Mouse (Mus musculus) heart, embryonic 14.5 days (tissue): ENCODE measurements at regions not wholly inside any gene's neighbourhood (a gene's known extent, or its start where the extent isn't known, plus 50 kb on each side); places are given as distances from the start of the nearest gene placed in this dataset.

Source experiments
- ATAC-seq: fragments of 200-750 bp; cut with Nextera tagmentation; 2 replicates; pipeline ENCODE4 v1.8.0; 2017; ENCODE audit warnings: low read depth, moderate TSS enrichment; ENCODE audit not compliant: insufficient number of reproducible peaks, insufficient read depth, low FRiP score
- H3K27ac ChIP-seq, 2 experiments: fragments of 200-500 bp in 1 of 2; fragments of 300-500 bp in 1 of 2; sonication (generic) in 1 of 2; replicated peaks in 1 of 2; 2 replicates each; pipeline ENCODE4 v1.5.1; 2012 to 2014; ENCODE audit warnings: low read depth in 2 of 2, low read length in 2 of 2, control low read depth in 1 of 2, mild to moderate bottlenecking in 1 of 2, mixed read lengths in 1 of 2; ENCODE audit not compliant: control insufficient read depth in 1 of 2, insufficient read depth in 1 of 2
- H3K27me3 ChIP-seq: fragments of 300-500 bp; sonication (generic); 2 replicates; pipeline ENCODE4 v1.6.1; 2014; ENCODE audit warnings: mild to moderate bottlenecking, low read length, control low read depth; ENCODE audit not compliant: control insufficient read depth, insufficient read depth
- H3K36me3 ChIP-seq: fragments of 300-500 bp; sonication (generic); 2 replicates; pipeline ENCODE4 v1.6.1; 2014; ENCODE audit warnings: mild to moderate bottlenecking, control low read depth, low read length, mixed read lengths; ENCODE audit not compliant: control insufficient read depth, insufficient read depth
- H3K4me1 ChIP-seq, 2 experiments: fragments of 200-500 bp in 1 of 2; fragments of 300-500 bp in 1 of 2; sonication (generic) in 1 of 2; 2 replicates each; pipeline ENCODE4 v1.6.1; 2012 to 2014; ENCODE audit warnings: low read length in 2 of 2, control low read depth in 1 of 2, mixed read lengths in 1 of 2; ENCODE audit not compliant: control insufficient read depth in 2 of 2, insufficient read depth in 2 of 2
- H3K4me2 ChIP-seq: fragments of 300-500 bp; sonication (generic); 2 replicates; pipeline ENCODE4 v1.6.1; 2014; ENCODE audit warnings: mild to moderate bottlenecking, low read length
- H3K4me3 ChIP-seq, 2 experiments: fragments of 200-500 bp in 1 of 2; fragments of 300-500 bp in 1 of 2; sonication (generic) in 1 of 2; 2 replicates each; pipeline ENCODE4 v1.5.1; 2012 to 2014; ENCODE audit warnings: low read length in 2 of 2, mild to moderate bottlenecking in 2 of 2, control low read depth in 1 of 2, low read depth in 1 of 2, moderate library complexity in 1 of 2; ENCODE audit not compliant: control insufficient read depth in 1 of 2, insufficient read depth in 1 of 2
- H3K9ac ChIP-seq: fragments of 300-500 bp; sonication (generic); 2 replicates; pipeline ENCODE4 v1.6.1; 2014; ENCODE audit warnings: mild to moderate bottlenecking, low read length
- H3K9me3 ChIP-seq: fragments of 300-500 bp; sonication (generic); 2 replicates; pipeline ENCODE4 v1.6.1; 2016; ENCODE audit warnings: low read length, control low read depth; ENCODE audit not compliant: control insufficient read depth
- WGBS: fragments of 180-500 bp; shearing (Covaris S2); extraction: QIAGEN DNeasy Blood & Tissue Kit; methylation state at CpG from one replicate; pipeline ENCODE4 v1.1.7; 2014; 5-methylcytosine and 5-hydroxymethylcytosine counted together

DNA sequence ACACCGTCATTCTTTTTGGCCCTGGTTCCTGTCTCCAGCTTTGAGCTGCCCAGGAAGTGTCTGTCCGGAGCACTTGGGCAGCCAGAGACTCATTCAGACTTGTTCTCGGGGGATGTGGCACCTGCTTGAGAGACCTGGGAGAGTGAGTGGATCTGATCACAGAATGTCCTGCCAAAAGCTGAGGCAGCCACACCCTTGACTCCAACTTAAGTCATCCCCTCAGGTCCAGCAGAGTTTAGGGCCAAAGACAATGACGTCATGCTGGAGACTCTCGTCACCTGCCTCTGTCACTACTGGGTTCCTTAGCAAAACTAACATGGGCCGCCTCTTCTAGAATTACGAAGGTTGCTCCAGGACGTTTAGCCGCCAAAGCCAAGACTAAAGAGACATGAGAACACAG lies 231.5 kb downstream of the Maf start:
- 83% methylated on average over 9 of the region's 9 CpGs for WGBS
- ATAC-seq: no peak
- Histone ChIP-seq H3K9ac (no peak overlapping the region), H3K4me2 (no peak overlapping the region), H3K4me3 (no peak overlapping the region), H3K27me3 (no peaks in the 10 kb centered on the region), H3K4me1 (peaks cover 20 to 27% of the 10 kb centered on the region in 2 experiments), H3K9me3 (no peaks in the 10 kb centered on the region), H3K36me3 (no peaks in the 10 kb centered on the region), H3K27ac (no peak overlapping the region)

DNA sequence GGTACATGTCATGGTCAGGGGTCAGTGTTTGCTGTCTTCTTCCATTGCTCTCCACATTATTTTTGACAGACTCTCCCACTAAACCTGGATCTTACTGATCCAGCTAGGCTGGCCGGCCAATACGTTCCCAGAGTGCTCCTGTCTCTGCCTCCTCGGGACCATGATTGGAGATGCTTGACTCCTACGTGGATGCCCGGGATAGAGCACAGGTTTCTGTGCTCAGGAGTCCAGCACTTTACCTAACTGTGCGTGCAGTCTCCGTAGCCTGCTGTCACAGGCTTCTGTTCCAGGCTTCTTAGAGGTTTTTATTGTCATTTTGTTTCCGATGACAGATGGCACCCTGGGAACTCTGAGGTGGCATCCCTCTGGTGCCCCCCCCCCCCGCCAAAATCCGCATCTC lies 232.4 kb downstream of the Maf start:
- Histone ChIP-seq H3K4me1 (peaks cover 15 to 19% of the 10 kb centered on the region in 2 experiments), H3K4me3 (no peak overlapping the region), H3K4me2 (no peak overlapping the region), H3K27me3 (no peaks in the 10 kb centered on the region), H3K27ac (no peak overlapping the region), H3K9ac (no peak overlapping the region), H3K9me3 (no peaks in the 10 kb centered on the region), H3K36me3 (no peaks in the 10 kb centered on the region)
- 90% methylated on average over 10 of the region's 10 CpGs for WGBS
- no peak for ATAC-seq

DNA sequence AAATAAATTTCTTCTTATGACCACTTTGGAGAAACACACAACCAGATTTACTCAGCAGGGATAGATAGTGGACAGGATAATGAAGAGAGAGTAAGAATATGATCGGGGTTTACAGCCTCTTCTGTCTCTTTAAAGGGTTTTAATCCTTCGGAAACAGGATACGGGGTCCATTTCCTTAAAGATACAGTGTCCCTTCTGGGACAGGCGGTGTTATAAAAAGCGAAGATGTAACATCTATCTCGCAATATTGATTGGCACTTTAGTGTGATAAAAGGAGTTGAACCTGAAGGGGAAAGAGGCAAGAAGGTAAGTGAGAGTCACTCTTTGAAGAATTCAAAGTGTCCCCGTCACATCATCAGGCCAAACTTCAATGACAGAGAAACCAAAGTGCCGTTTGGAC lies 233.6 kb downstream of the Maf start:
- WGBS: 58% methylated on average over 8 of the region's 8 CpGs
- H3K4me2 ChIP-seq: peak overlapping the region; percentile 43
- ATAC-seq: no peak
- peaks cover 7 to 10% of the 10 kb centered on the region in 2 experiments for H3K4me1 ChIP-seq
- H3K36me3 ChIP-seq: no peaks in the 10 kb centered on the region
- no peaks in the 10 kb centered on the region for H3K9me3 ChIP-seq
- no peak overlapping the region for H3K4me3 ChIP-seq
- H3K9ac ChIP-seq: no peak overlapping the region
- H3K27ac ChIP-seq: no peak overlapping the region
- no peaks in the 10 kb centered on the region for H3K27me3 ChIP-seq

DNA sequence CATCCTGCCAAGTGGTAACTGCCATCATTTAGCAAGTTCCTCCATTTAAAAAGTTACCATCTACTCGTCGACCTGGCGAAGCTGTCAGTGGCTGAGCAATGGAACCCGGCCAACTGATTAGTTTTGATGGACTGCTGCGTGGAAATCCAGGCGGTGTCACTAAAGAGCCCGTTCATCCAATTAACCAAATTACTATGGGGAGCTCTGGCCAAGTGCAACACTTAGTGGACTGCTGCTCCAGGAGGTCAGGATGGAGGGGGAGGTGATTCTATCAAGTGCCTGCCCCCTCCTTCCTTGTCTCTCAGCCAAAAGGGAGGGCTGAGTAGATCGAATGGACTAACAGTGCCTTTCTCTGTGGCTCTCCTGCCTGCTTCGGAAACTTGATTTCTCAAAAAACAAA lies 241.0 kb downstream of the Maf start:
- Histone ChIP-seq H3K4me3 (no peak overlapping the region), H3K4me1 (peaks cover 0 to 5% of the 10 kb centered on the region in 2 experiments; a peak in 1 of 4 replicates), H3K9ac (no peak overlapping the region), H3K36me3 (no peaks in the 10 kb centered on the region), H3K4me2 (no peak overlapping the region), H3K9me3 (no peaks in the 10 kb centered on the region), H3K27ac (no peak overlapping the region), H3K27me3 (0 out of 2 replicates have a peak, but pooled peaks cover 3% of the 10 kb centered on the region)
- ATAC-seq: no peak; the same call in 1 of the 2 replicates
- 17% methylated on average over 9 of the region's 9 CpGs for WGBS

DNA sequence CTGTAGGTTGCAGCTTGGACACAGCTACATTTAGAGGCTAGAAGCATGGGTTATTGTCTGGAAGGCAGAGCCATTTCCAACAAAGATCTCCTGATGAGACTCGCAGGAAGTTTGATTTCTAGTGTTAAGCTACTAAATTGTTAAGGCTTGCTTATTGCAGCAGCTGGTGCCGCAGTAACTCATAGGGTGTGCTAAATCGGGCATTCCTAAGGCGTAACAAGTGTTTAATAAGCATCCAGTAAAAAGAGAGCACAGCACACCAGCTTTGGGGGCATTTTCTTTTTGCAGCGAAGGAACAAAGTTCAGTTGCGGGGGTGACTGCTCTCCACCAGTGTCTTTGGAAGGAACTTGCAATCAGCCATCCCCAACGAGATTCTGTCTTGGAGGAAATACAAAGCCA lies 241.5 kb downstream of the Maf start:
- Histone ChIP-seq H3K9me3 (no peaks in the 10 kb centered on the region), H3K9ac (no peak overlapping the region), H3K27me3 (0 out of 2 replicates have a peak, but pooled peaks cover 3% of the 10 kb centered on the region), H3K4me1 (peaks cover 0 to 5% of the 10 kb centered on the region in 2 experiments; a peak in 1 of 4 replicates), H3K4me3 (no peak overlapping the region), H3K36me3 (no peaks in the 10 kb centered on the region), H3K4me2 (no peak overlapping the region), H3K27ac (no peak overlapping the region)
- ATAC-seq: no peak
- 71% methylated on average over 7 of the region's 7 CpGs for WGBS

DNA sequence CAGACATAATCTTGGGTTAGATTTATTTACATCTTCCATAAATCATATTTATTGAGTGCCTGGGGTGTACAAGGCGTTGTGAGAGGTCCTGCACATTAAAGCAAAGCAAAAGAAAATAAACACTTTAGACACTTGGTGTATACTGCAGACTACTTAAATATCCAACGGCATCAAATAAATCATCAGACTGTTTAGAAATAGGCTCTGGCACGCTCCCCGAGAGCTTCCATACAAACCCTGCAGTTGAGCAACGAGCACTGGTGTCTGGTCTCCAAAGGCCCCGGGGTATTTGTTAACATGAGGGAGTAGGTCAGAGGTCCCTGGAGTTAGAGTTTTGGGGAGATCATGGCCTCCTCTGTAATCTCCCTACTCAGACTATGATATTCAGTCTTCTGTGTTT lies 244.9 kb downstream of the Maf start:
- no peak overlapping the region for H3K4me3 ChIP-seq
- H3K9ac ChIP-seq: no peak overlapping the region
- H3K36me3 ChIP-seq: no peaks in the 10 kb centered on the region
- 0 out of 2 replicates have a peak, but pooled peaks cover 3% of the 10 kb centered on the region for H3K27me3 ChIP-seq
- WGBS: 83% methylated on average over 6 of the region's 6 CpGs
- ATAC-seq: no peak
- H3K4me1 ChIP-seq: peaks cover 0 to 5% of the 10 kb centered on the region in 2 experiments; a peak in 1 of 4 replicates
- no peak overlapping the region for H3K4me2 ChIP-seq
- no peaks in the 10 kb centered on the region for H3K9me3 ChIP-seq
- no peak overlapping the region for H3K27ac ChIP-seq

DNA sequence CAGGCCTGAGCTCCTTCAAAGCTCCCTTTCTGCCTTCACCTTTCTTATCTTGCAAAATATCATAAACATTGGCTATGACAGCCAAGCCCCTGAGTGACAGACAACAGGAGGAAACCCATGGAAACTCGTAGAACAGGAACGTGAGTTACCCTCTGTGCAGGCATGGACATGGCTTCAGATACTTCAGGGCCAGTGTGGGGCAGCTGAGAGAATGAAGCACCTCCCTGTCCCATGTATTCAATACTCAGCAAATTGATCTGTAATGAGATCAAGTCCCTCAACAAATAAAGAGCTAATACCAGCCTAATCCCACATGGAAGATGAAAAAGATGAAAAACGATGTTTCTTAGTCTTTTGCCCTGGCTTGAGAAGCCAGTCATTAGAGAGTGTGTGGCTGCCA lies 249.5 kb downstream of the Maf start:
- 51% methylated on average over 3 of the region's 3 CpGs for WGBS
- Histone ChIP-seq H3K4me3 (no peak overlapping the region), H3K4me1 (no peaks in the 10 kb centered on the region), H3K9ac (no peak overlapping the region), H3K4me2 (no peak overlapping the region), H3K27me3 (no peaks in the 10 kb centered on the region), H3K9me3 (no peaks in the 10 kb centered on the region), H3K27ac (no peak overlapping the region), H3K36me3 (no peaks in the 10 kb centered on the region)
- ATAC-seq: no peak

DNA sequence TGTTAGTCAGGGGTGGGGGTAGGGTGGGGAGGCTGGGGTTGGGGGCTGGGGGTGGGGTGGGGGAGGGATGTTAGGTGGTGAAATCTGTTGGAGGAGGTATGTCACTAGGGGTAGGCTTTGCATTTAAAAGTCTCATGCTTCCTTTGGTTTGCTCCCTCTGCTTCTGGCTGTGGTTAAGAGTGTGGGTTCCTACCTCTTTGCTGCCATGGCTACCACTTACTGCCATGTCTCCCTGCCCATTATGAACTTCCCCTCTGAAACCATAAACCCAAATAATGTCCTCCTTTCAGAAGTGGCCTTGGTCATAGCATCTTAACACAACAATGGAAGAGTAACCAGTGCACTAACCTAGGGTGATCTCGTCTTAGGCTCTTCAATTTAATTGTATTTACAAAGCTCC lies 256.8 kb downstream of the Maf start:
- Histone ChIP-seq H3K4me1 (no peaks in the 10 kb centered on the region), H3K9me3 (no peaks in the 10 kb centered on the region), H3K4me3 (no peak overlapping the region), H3K27ac (no peak overlapping the region), H3K4me2 (no peak overlapping the region), H3K9ac (no peak overlapping the region), H3K36me3 (no peaks in the 10 kb centered on the region), H3K27me3 (no peaks in the 10 kb centered on the region)
- 86% methylated on average over 1 of the region's 1 CpGs for WGBS
- ATAC-seq: no peak
